Mouse (Mus musculus): ENCODE measurements at regions not wholly inside any gene's neighbourhood (a gene's known extent, or its start where the extent isn't known, plus 50 kb on each side); places are given as distances from the start of the nearest gene placed in this dataset.

- H3K27me3 ChIP-seq (ENCODE audit: control insufficient read depth, insufficient read depth, low read length): no peaks in the 10 kb centered on the region
- no peak for DNase-seq
- H3K4me2 ChIP-seq (ENCODE audit: low read length): no peak overlapping the region
- no peak overlapping the region for H3K4me3 ChIP-seq (replicated peaks; ENCODE audit: low read depth, low read length)
- no peak overlapping the region for H3K27ac ChIP-seq (replicated peaks; ENCODE audit: low read depth, low read length)
- H3K9me3 ChIP-seq (ENCODE audit: control insufficient read depth, low read length): no peaks in the 10 kb centered on the region
- no peak overlapping the region for H3K9ac ChIP-seq (replicated peaks; ENCODE audit: low read length)
- 91% methylated on average over 8 of the region's 8 CpGs for WGBS
- ATAC-seq (ENCODE audit: low FRiP score, low TSS enrichment): no peak
- no peaks in the 10 kb centered on the region for H3K36me3 ChIP-seq (ENCODE audit: control insufficient read depth, insufficient read depth, low read length)
- no peaks in the 10 kb centered on the region for H3K4me1 ChIP-seq (ENCODE audit: control insufficient read depth, insufficient read depth, low read length)
Measured at GRCm38 (mm10) chr2:117989215-117989614, 122.5 kb upstream of the Thbs1 start.

GRCm38 (mm10) chr2:117996130-117997083, 115.3 kb upstream of the Thbs1 start:
- Histone ChIP-seq H3K27me3 (ENCODE audit: control insufficient read depth, insufficient read depth, low read length) (no peaks in the 10 kb centered on the region), H3K27ac (replicated peaks; ENCODE audit: low read depth, low read length) (no peak overlapping the region), H3K9me3 (ENCODE audit: control insufficient read depth, low read length) (no peaks in the 10 kb centered on the region), H3K9ac (replicated peaks; ENCODE audit: low read length) (no peak overlapping the region), H3K4me2 (ENCODE audit: low read length) (no peak overlapping the region), H3K4me3 (replicated peaks; ENCODE audit: low read depth, low read length) (no peak overlapping the region), H3K36me3 (ENCODE audit: control insufficient read depth, insufficient read depth, low read length) (no peaks in the 10 kb centered on the region), H3K4me1 (ENCODE audit: control insufficient read depth, insufficient read depth, low read length) (no peaks in the 10 kb centered on the region)
- ATAC-seq (ENCODE audit: low FRiP score, low TSS enrichment): no peak
- DNase-seq: no peak
- 84% methylated on average over 14 of the region's 14 CpGs for WGBS

- ATAC-seq (ENCODE audit: low FRiP score, low TSS enrichment): no peak
- WGBS: 81% methylated on average over 6 of the region's 6 CpGs
- H3K27ac ChIP-seq (replicated peaks; ENCODE audit: low read depth, low read length): no peak overlapping the region
Measured at GRCm38 (mm10) chr2:117999641-118000040, 112.0 kb upstream of the Thbs1 start.

GRCm38 (mm10) chr2:118004191-118004590, 107.5 kb upstream of the Thbs1 start:
- Histone ChIP-seq H3K9ac (replicated peaks; ENCODE audit: low read length) (no peak overlapping the region), H3K4me2 (ENCODE audit: low read length) (no peak overlapping the region), H3K9me3 (ENCODE audit: control insufficient read depth, low read length) (no peaks in the 10 kb centered on the region), H3K4me3 (replicated peaks; ENCODE audit: low read depth, low read length) (no peak overlapping the region), H3K4me1 (ENCODE audit: control insufficient read depth, insufficient read depth, low read length) (no peaks in the 10 kb centered on the region), H3K27me3 (ENCODE audit: control insufficient read depth, insufficient read depth, low read length) (no peaks in the 10 kb centered on the region), H3K27ac (replicated peaks; ENCODE audit: low read depth, low read length) (no peak overlapping the region), H3K36me3 (ENCODE audit: control insufficient read depth, insufficient read depth, low read length) (no peaks in the 10 kb centered on the region)
- 92% methylated on average over 5 of the region's 5 CpGs for WGBS
- DNase-seq: no peak
- no peak for ATAC-seq (ENCODE audit: low FRiP score, low TSS enrichment)

More at GRCm38 (mm10) chr2:117999641-118000040, 112.0 kb upstream of the Thbs1 start:
- H3K4me1 ChIP-seq (ENCODE audit: control insufficient read depth, insufficient read depth, low read length): no peaks in the 10 kb centered on the region
- H3K9ac ChIP-seq (replicated peaks; ENCODE audit: low read length): no peak overlapping the region
- no peaks in the 10 kb centered on the region for H3K36me3 ChIP-seq (ENCODE audit: control insufficient read depth, insufficient read depth, low read length)
- no peaks in the 10 kb centered on the region for H3K27me3 ChIP-seq (ENCODE audit: control insufficient read depth, insufficient read depth, low read length)
- no peak for DNase-seq
- H3K4me3 ChIP-seq (replicated peaks; ENCODE audit: low read depth, low read length): no peak overlapping the region
- no peak overlapping the region for H3K4me2 ChIP-seq (ENCODE audit: low read length)
- H3K9me3 ChIP-seq (ENCODE audit: control insufficient read depth, low read length): no peaks in the 10 kb centered on the region

GRCm38 (mm10) chr2:118007539-118008427, 103.9 kb upstream of the Thbs1 start:
- no peak for ATAC-seq (ENCODE audit: low FRiP score, low TSS enrichment)
- no peaks in the 10 kb centered on the region for H3K9me3 ChIP-seq (ENCODE audit: control insufficient read depth, low read length)
- WGBS: 73% methylated on average over 10 of the region's 10 CpGs
- no peak overlapping the region for H3K27ac ChIP-seq (replicated peaks; ENCODE audit: low read depth, low read length)
- H3K9ac ChIP-seq (replicated peaks; ENCODE audit: low read length): no peak overlapping the region
- DNase-seq: peak; percentile 3
- H3K4me1 ChIP-seq (ENCODE audit: control insufficient read depth, insufficient read depth, low read length): no peaks in the 10 kb centered on the region
- H3K4me2 ChIP-seq (ENCODE audit: low read length): no peak overlapping the region
- H3K36me3 ChIP-seq (ENCODE audit: control insufficient read depth, insufficient read depth, low read length): no peaks in the 10 kb centered on the region
- H3K4me3 ChIP-seq (replicated peaks; ENCODE audit: low read depth, low read length): no peak overlapping the region
- no peaks in the 10 kb centered on the region for H3K27me3 ChIP-seq (ENCODE audit: control insufficient read depth, insufficient read depth, low read length)

- Histone ChIP-seq H3K9me3 (ENCODE audit: control insufficient read depth, low read length) (no peaks in the 10 kb centered on the region), H3K9ac (replicated peaks; ENCODE audit: low read length) (no peak overlapping the region), H3K27ac (replicated peaks; ENCODE audit: low read depth, low read length) (no peak overlapping the region), H3K4me1 (ENCODE audit: control insufficient read depth, insufficient read depth, low read length) (no peaks in the 10 kb centered on the region), H3K27me3 (ENCODE audit: control insufficient read depth, insufficient read depth, low read length) (no peaks in the 10 kb centered on the region), H3K4me3 (replicated peaks; ENCODE audit: low read depth, low read length) (no peak overlapping the region), H3K4me2 (ENCODE audit: low read length) (no peak overlapping the region), H3K36me3 (ENCODE audit: control insufficient read depth, insufficient read depth, low read length) (no peaks in the 10 kb centered on the region)
- ATAC-seq (ENCODE audit: low FRiP score, low TSS enrichment): no peak
- 92% methylated on average over 7 of the region's 7 CpGs for WGBS
- DNase-seq: no peak
Measured at GRCm38 (mm10) chr2:118011679-118012078, 100.0 kb upstream of the Thbs1 start.

- no peak overlapping the region for H3K9ac ChIP-seq (replicated peaks; ENCODE audit: low read length)
- H3K9me3 ChIP-seq (ENCODE audit: control insufficient read depth, low read length): no peaks in the 10 kb centered on the region
- H3K36me3 ChIP-seq (ENCODE audit: control insufficient read depth, insufficient read depth, low read length): no peaks in the 10 kb centered on the region
- H3K27ac ChIP-seq (replicated peaks; ENCODE audit: low read depth, low read length): no peak overlapping the region
- no peak overlapping the region for H3K4me3 ChIP-seq (replicated peaks; ENCODE audit: low read depth, low read length)
- 87% methylated on average over 3 of the region's 3 CpGs for WGBS
- H3K4me1 ChIP-seq (ENCODE audit: control insufficient read depth, insufficient read depth, low read length): no peaks in the 10 kb centered on the region
- ATAC-seq (ENCODE audit: low FRiP score, low TSS enrichment): no peak
- no peak overlapping the region for H3K4me2 ChIP-seq (ENCODE audit: low read length)
- H3K27me3 ChIP-seq (ENCODE audit: control insufficient read depth, insufficient read depth, low read length): no peaks in the 10 kb centered on the region
- no peak for DNase-seq
Measured at GRCm38 (mm10) chr2:118012211-118012610, 99.5 kb upstream of the Thbs1 start.

- H3K9ac ChIP-seq (replicated peaks; ENCODE audit: low read length): no peak overlapping the region
- H3K27me3 ChIP-seq (ENCODE audit: control insufficient read depth, insufficient read depth, low read length): no peaks in the 10 kb centered on the region
- 80% methylated on average over 3 of the region's 3 CpGs for WGBS
- no peak overlapping the region for H3K27ac ChIP-seq (replicated peaks; ENCODE audit: low read depth, low read length)
- DNase-seq (no peak), ATAC-seq (ENCODE audit: low FRiP score, low TSS enrichment) (no peak)
- H3K4me3 ChIP-seq (replicated peaks; ENCODE audit: low read depth, low read length): no peak overlapping the region
- H3K9me3 ChIP-seq (ENCODE audit: control insufficient read depth, low read length): no peaks in the 10 kb centered on the region
- H3K36me3 ChIP-seq (ENCODE audit: control insufficient read depth, insufficient read depth, low read length): no peaks in the 10 kb centered on the region
- no peaks in the 10 kb centered on the region for H3K4me1 ChIP-seq (ENCODE audit: control insufficient read depth, insufficient read depth, low read length)
- H3K4me2 ChIP-seq (ENCODE audit: low read length): no peak overlapping the region
Measured at GRCm38 (mm10) chr2:118013156-118013555, 98.5 kb upstream of the Thbs1 start.

Measured in midbrain, embryonic 14.5 days (tissue).